Mouse (Mus musculus): ENCODE data around the gene Mbd4. TPM values are rescaled to one million over a fixed set of nuclear protein-coding genes. Genes with fewer than 3 reads are reported as not detected.

The Mbd4 gene
- 3.4 and 3.5 TPM in 2 replicates for polyA plus RNA-seq (2015; fragmentation: Nextera tagmentation; extraction: Ambion mirVana)

- Histone ChIP-seq H3K27ac (ENCODE audit: low read depth, low read length) (peak within 1 kb of the TSS; percentile 78), H3K4me1 (replicated peaks; ENCODE audit: control insufficient read depth, insufficient read depth, low read length) (no peaks in the 10 kb centered on the region), H3K4me2 (replicated peaks; ENCODE audit: low read depth) (peak within 1 kb of the TSS; percentile 86), H3K9ac (ENCODE audit: low read depth, low read length) (peak within 1 kb of the TSS; percentile 48), H3K27me3 (replicated peaks; ENCODE audit: control insufficient read depth, insufficient read depth, low read length) (no peaks in the 10 kb centered on the region), H3K9me3 (ENCODE audit: control insufficient read depth) (no peaks in the 10 kb centered on the region), H3K4me3 (ENCODE audit: low read depth, low read length) (peak within 1 kb of the TSS; percentile 57), H3K36me3 (ENCODE audit: control insufficient read depth, insufficient read depth) (no peaks in the 10 kb centered on the region)
- TF ChIP-seq CTCF (IDR thresholded peaks at IDR 0.05; ENCODE audit: low read depth) = peak; percentile 68
- under 1% methylated on average over 51 of the region's 51 CpGs for WGBS
- ATAC-seq = peak; percentile 99
These were observed at the start of gene Mbd4, which contains the start of gene Ift122 for GRCm38 (mm10) chr6:115853091-115853813. Mbd4 (minus strand) TSS chr6:115853371. Ift122 (plus strand) TSS chr6:115853470.

DNA sequence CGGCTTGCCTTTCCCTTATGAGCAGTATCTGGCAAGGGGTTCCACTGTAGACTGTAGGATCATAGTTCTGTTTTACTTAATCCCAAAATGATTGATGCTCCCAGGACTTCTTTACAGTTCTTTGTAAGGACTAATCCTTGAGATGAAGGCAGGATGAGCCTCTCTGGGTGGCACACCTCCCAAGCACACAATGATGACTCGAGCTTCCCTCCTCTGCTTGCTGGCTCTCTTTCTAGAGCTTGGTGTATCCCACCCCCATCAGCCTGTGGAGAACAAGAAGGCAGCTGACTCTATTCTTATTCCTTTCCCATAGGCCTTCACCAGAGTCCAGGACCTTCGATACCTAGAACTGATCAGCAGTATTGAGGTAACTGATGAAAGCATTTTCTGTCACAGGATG is 49.4 kb upstream of the Mbd4 start:
- 76% methylated on average over 3 of the region's 3 CpGs for WGBS
- no peaks in the 10 kb centered on the region for H3K27me3 ChIP-seq (replicated peaks; ENCODE audit: control insufficient read depth, insufficient read depth, low read length)
- no peak overlapping the region for H3K4me3 ChIP-seq (ENCODE audit: low read depth, low read length)
- H3K36me3 ChIP-seq (ENCODE audit: control insufficient read depth, insufficient read depth) = no peaks in the 10 kb centered on the region
- no peak overlapping the region for H3K4me2 ChIP-seq (replicated peaks; ENCODE audit: low read depth)
- H3K27ac ChIP-seq (ENCODE audit: low read depth, low read length) = no peak overlapping the region
- no peaks in the 10 kb centered on the region for H3K4me1 ChIP-seq (replicated peaks; ENCODE audit: control insufficient read depth, insufficient read depth, low read length)
- ATAC-seq = no peak
- no peak overlapping the region for H3K9ac ChIP-seq (ENCODE audit: low read depth, low read length)
- no peaks in the 10 kb centered on the region for H3K9me3 ChIP-seq (ENCODE audit: control insufficient read depth)
- TF ChIP-seq CTCF (IDR thresholded peaks at IDR 0.05; ENCODE audit: low read depth) = no peak

DNA sequence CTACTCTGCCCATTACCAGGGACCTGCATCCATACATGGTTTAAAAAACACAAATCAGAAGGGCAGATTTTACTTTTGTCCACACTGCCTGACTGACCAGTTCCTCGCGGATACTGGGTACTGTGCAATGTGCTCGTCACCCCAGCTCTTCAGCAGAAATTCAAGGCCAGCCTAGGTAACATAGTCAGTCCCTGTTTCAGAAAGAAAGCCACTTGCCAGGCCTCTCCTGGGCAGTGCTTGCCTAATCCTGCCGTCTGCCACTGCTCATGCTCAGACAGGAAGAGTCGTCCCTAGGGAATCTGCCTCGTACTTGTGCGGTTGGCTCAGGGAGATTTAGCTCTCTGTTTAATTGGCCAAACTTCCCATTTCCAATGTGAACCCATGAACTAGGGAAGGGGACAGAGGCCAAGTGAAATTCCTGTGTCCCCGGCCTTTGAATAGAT is 48.3 kb upstream of the Mbd4 start:
- Histone ChIP-seq H3K9me3 (ENCODE audit: control insufficient read depth) (no peaks in the 10 kb centered on the region), H3K4me3 (ENCODE audit: low read depth, low read length) (no peak overlapping the region), H3K36me3 (ENCODE audit: control insufficient read depth, insufficient read depth) (no peaks in the 10 kb centered on the region), H3K9ac (ENCODE audit: low read depth, low read length) (no peak overlapping the region), H3K4me2 (replicated peaks; ENCODE audit: low read depth) (no peak overlapping the region), H3K4me1 (replicated peaks; ENCODE audit: control insufficient read depth, insufficient read depth, low read length) (no peaks in the 10 kb centered on the region), H3K27me3 (replicated peaks; ENCODE audit: control insufficient read depth, insufficient read depth, low read length) (no peaks in the 10 kb centered on the region), H3K27ac (ENCODE audit: low read depth, low read length) (no peak overlapping the region)
- no peak for TF ChIP-seq CTCF (IDR thresholded peaks at IDR 0.05; ENCODE audit: low read depth)
- 79% methylated on average over 8 of the region's 8 CpGs for WGBS
- ATAC-seq = no peak

GRCm38 (mm10) chr6:115901062-115901461 is 47.9 kb upstream of the Mbd4 start:
- H3K4me1 ChIP-seq (replicated peaks; ENCODE audit: control insufficient read depth, insufficient read depth, low read length) = no peaks in the 10 kb centered on the region
- WGBS = 15% methylated on average over 3 of the region's 3 CpGs
- no peak overlapping the region for H3K4me3 ChIP-seq (ENCODE audit: low read depth, low read length)
- H3K9ac ChIP-seq (ENCODE audit: low read depth, low read length) = no peak overlapping the region
- H3K9me3 ChIP-seq (ENCODE audit: control insufficient read depth) = no peaks in the 10 kb centered on the region
- H3K36me3 ChIP-seq (ENCODE audit: control insufficient read depth, insufficient read depth) = no peaks in the 10 kb centered on the region
- no peak overlapping the region for H3K27ac ChIP-seq (ENCODE audit: low read depth, low read length)
- TF ChIP-seq CTCF (IDR thresholded peaks at IDR 0.05; ENCODE audit: low read depth) = peak; percentile 94
- peak; percentile 53 for ATAC-seq
- no peak overlapping the region for H3K4me2 ChIP-seq (replicated peaks; ENCODE audit: low read depth)
- no peaks in the 10 kb centered on the region for H3K27me3 ChIP-seq (replicated peaks; ENCODE audit: control insufficient read depth, insufficient read depth, low read length)

DNA sequence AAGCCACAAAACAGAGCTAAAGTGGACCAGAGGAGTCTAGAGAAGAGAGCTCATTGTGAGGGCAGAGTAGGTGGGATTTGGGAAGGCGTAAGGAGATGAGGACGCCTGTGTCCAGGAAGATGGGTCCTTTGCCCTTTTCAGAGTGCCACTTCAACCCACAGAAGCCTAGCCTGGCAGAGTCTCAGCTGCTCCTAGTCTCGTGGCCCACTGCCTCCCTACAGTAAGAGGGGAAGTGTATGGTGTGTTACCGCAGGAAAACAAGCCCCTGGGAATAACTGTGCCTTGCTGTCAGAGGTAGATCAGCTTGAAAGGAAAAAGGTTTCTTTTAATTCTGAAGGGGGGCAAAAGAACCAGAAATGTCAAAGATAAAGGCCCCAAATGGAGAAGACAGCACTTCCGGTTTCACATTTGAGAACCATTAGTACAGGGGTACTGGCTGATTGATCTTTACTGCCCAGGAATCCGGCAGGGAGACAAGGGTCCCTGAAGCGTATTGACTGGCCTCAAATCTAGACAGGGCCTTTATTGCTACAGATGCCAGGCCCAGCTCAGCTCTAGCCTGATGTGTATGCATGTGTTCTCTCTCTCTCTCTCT is 44.9 kb upstream of the Mbd4 start:
- Histone ChIP-seq H3K9ac (ENCODE audit: low read depth, low read length) (no peak overlapping the region), H3K4me3 (ENCODE audit: low read depth, low read length) (no peak overlapping the region), H3K9me3 (ENCODE audit: control insufficient read depth) (no peaks in the 10 kb centered on the region), H3K27me3 (replicated peaks; ENCODE audit: control insufficient read depth, insufficient read depth, low read length) (no peaks in the 10 kb centered on the region), H3K36me3 (ENCODE audit: control insufficient read depth, insufficient read depth) (no peaks in the 10 kb centered on the region), H3K4me2 (replicated peaks; ENCODE audit: low read depth) (no peak overlapping the region), H3K4me1 (replicated peaks; ENCODE audit: control insufficient read depth, insufficient read depth, low read length) (no peaks in the 10 kb centered on the region), H3K27ac (ENCODE audit: low read depth, low read length) (no peak overlapping the region)
- no peak for TF ChIP-seq CTCF (IDR thresholded peaks at IDR 0.05; ENCODE audit: low read depth)
- 79% methylated on average over 7 of the region's 7 CpGs for WGBS
- no peak for ATAC-seq

- Histone ChIP-seq H3K4me3 (ENCODE audit: low read depth, low read length) (no peak overlapping the region), H3K4me1 (replicated peaks; ENCODE audit: control insufficient read depth, insufficient read depth, low read length) (no peaks in the 10 kb centered on the region), H3K27ac (ENCODE audit: low read depth, low read length) (no peak overlapping the region), H3K9me3 (ENCODE audit: control insufficient read depth) (no peaks in the 10 kb centered on the region), H3K9ac (ENCODE audit: low read depth, low read length) (no peak overlapping the region), H3K36me3 (ENCODE audit: control insufficient read depth, insufficient read depth) (no peaks in the 10 kb centered on the region), H3K27me3 (replicated peaks; ENCODE audit: control insufficient read depth, insufficient read depth, low read length) (no peaks in the 10 kb centered on the region), H3K4me2 (replicated peaks; ENCODE audit: low read depth) (no peak overlapping the region)
- ATAC-seq = no peak
- no peak for TF ChIP-seq CTCF (IDR thresholded peaks at IDR 0.05; ENCODE audit: low read depth)
- 81% methylated on average over 4 of the region's 4 CpGs for WGBS
These were observed 43.9 kb upstream of the Mbd4 start for GRCm38 (mm10) chr6:115897117-115897516.

All from intestine, postnatal 0 days (tissue).